Mouse (Mus musculus): ENCODE data around the gene Tdrd3.
A peak's percentile ranks its signal among the peaks of the same experiment; 100 is the strongest.

The Tdrd3 gene

DNA sequence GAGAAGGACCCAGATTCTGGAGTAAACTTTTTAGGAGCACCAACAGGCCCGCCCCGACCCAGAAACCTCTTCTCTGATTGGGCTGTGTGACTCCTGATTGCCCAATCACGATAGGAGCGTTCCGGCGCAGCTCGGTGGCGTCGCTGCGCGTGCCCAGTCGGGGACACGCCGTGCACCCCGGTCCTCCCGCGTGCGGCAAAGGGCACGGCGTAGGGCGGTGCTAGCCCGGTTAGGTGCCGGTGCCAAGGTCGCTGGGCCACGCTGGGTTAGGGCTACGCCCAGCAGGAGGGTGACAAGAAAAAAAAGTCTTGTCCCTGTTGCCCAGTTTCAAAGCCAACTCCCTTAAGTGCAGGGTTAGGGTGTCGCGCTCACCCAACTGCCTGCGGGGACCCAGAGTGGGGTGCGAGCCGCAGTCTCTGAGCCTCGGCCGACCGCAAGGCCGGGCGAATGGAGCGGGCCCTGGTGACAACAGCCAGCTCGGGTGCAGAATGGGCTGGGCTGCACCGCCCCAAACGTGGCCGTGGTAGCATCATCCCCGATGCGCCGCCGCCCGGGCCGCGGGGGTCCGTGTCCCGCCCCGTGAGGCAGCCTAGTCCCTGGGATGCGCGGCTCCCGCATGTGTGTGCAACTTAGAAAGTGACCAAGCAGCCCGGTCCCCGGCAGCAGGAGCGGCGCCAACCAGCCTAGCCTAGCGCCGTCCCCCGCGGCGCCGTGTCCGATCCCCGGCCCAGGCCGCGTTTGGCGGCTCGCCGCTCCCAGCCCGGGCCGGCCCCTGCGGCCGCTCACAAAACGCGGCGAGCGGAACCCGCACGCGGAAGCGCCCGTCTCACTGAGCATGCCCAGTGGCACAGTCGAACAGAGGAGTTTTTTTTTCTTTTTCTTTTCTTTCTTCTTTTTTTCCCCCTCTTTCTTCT is at the start of gene Tdrd3:
Gene Tdrd3 (plus strand): TSS at position 832 of the 914 bp plus-strand sequence.
- peak; percentile 87 to 89 for DNase-seq

DNA sequence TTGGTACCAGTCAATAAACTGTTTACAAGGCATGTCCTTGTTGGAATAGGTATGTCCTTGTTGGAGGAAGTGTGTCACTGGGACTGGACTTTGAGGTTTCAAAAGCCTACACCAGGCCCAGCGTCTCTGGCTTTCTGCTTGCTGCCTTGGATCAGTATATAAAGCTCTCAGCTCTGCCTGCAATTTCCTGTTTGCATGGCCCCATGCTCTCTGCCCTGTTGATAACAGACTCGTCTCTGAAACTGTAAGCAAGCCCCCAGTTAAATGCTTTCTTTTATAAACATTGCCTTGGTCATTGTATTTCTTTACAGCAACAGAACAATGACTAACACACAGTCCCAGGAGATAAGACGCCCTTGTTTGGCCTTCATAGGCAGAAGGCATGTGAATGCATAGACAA is 49.3 kb upstream of the Tdrd3 start:
- no peak for DNase-seq

DNA sequence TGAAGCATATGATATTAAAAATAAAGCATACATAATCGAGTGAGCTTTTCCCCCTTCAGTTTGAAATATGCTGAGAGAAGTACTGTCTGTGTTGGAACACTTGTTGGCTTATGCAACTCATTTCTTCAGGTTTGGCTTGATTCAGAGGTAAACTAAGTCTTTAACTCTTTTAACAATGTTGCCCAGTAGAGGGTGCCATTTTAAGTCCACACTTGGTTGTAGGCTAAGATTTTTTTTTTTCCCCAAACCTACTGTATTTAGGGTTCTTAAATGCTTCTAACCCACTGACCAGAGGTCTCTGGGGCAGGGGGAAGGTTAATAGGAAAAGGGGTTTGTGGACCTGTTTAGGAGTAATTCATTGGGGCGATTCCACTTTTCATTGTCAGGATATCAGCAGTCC is 33.4 kb upstream of the Tdrd3 start:
- DNase-seq = no peak

DNA sequence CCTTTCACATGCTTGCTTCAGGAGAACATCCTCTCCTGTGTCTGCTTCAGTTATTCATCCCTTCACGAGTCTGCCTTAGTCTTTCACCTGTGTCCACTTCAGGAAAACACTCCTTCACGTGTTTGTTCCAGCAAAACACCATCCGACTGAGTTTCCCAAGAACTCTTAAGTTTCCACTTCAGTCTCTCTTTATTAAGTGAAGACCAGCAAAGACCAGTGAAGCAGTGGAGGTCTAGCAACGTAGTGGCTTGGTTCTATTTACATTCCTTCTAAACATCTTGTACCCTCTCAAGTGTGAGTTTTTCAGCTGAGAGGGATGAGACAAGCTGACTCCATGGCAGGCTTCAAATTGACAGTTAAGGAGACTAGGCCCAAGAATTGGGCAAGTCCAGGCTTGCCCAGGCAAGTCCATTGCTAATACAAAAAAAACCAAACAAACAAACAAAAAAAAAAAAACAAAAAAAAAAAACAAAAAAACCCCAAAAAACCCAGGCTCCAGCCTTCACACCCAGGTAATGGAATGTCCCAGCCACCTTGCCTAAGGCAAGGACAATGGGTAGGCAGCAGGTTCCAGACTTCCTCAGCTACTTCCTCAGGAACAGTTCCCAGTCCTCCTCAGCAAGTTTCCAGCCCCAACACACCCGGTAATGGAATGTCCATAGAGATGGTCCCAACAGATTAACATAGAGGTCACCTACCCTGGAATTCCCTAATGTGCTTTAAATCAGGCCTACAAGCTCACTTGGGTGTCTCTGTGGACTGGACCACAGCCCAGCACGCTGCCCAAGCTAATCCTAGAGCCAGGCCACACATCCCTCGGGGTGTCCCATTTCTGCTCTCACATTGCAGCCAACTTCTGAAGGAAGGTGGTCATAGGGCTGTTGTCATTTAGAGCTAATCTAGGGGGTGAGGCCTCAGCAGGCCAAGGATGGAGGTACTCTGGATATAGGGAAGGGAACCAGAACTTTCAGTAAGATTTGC is 31.9 kb upstream of the Tdrd3 start:
- DNase-seq = no peak

DNA sequence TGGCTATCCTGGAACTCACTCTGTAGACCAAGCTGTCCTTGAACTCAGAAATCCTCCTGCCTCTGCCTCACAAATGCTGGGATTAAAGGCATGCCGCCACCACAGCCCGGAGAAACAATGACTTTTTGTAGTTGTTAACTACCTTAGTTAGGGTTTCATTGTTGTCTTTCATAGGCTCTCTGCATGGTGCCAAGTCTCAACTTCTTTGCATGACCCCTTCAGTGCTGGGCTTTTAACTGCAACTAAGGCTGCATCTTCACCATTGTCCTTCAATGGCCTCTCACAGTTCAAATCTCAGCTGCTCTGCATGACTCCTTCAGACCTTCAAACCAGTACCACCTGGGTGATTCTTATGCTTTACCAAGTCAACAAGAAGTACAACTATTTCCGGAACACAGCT is 23.3 kb upstream of the Tdrd3 start:
- no peak for DNase-seq

DNA sequence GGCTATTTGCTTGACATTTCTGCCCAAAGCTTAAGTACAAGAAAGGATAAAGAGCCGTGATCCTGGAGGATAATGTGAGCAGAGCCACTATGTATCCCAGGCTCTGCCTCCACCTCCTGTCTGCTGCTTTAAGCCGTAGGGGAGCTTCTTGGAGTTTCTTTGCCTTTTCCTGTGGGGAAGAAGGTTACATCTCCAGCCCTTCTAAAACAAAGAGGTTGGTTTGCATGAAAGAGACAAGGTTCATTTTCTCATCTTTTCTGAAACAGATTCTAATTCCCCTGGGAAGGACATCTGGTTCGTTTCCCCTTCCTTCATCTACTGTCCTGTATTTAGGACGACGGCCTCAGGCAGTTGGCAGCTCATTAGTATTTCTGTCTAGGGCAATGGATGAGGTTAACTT is 19.8 kb upstream of the Tdrd3 start:
- no peak for DNase-seq

DNA sequence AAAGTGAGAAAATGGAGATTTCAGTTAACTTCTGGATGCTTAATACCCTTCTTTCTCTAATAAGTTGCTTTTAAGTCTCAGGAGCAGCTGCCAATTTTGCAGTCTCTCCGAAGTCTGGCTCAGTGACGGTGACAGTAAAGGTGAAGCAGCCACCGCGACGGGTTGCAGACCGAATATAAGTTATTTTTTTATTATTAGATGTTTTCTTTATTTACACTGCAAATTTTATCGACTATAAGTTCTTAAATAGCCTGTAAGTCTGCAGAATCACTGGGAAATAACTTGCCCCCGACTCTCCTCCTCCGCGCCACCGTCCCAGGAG is 992 bp upstream of the Tdrd3 start:
- DNase-seq = no peak

DNA sequence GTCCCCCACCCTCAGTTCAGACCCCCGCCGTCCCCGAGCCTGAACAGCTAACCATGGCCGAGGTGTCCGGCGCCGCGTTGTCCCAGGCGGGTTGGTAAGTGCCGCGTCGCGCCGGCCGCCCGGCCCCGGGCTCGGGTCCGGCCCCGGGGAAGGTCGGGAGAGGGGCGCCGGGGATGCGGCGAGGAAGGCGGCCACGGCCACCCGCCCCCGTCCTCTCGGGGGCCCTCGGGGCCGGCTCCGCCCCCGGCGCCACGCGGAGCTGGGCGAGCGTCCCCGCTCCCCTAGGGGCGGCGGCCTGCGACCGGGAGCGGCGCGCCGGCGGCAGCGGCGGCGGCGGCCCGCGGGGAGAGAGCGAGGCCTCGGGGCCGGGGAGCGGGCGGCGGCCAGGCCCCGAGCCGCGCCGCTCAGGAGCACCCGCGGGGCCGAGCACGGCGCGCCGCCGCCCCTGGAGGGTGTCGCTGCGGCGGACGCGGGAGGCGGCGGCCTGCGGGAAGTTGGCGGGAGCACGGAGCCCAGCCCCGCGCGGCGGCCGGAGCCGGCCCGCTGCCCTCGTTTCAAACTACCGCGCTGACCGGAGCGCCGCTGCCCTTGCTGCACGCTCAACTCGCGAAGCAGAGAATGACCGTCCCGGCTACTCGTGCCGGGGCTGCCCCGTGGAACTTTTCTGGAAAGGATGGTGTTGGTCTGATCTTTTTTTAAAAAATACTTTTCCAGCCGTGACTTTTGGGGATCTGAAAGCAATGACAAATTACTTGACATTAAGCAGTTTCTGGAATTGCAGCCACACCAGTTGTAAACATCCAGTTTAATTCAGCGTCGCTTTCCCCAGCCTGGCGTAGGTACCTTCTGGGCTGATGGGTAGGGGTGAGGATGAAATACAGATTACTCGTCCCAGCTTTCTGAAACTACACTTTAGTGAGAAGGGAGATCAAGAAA is 584 bp downstream of the Tdrd3 start:
- DNase-seq = peak; percentile 42 to 68

DNA sequence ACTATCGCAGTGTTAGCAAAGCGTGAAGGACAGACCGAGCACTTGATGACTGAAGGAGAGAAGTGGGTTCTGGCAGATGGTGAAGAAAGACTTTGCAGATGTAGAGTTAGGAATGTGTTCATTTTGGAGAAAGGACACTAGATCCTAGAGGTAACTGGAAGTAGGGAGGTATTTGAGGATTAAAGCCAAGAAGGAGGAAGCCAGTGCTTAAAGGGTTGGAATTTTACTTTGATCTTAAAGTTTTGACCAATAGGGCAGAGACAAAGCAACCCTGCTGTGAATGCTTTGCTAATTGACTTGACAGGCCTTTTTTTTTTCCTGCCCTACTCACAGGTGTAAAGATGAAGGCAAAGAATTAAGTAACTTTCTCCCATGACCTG is 1.2 kb downstream of the Tdrd3 start:
- no peak for DNase-seq

DNA sequence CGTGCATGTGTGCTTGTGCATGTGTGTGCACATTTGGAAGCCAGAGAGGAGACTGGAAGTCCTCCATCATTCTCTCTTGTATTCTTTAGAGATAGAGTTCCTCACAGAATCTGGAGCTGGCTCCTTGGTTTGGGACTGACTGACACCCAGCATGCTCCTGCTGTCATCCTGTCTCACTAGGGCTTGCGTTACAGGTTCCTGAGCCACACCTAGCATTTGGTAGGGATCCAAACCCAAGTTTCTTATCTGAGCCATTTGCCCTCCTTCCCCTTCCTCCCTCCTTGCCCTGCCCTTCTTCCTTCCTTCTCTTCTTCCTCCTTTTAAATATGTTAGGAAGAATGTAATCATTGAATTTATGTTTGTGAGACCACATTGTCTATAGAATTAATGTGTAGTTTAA is 3.3 kb downstream of the Tdrd3 start:
- DNase-seq = no peak

DNA sequence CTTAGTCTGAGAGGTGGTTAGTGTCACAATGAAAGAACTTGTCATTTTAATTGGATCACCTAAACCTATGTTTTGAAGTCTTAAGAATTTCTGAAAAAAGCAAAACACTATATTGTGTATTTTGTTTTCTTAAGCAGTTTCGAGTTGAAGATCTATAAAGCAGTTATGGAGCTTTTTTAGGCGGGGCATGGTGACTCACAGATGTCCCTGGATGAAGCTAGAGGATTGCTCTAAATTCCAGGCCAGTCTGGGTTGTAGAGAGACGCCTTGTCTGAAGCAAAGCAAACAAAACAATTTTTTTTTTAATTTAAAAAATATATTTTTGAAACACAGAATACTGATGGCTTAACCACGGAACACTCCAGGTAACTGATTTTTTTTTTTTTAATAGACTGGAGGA is 4.1 kb downstream of the Tdrd3 start:
- no peak for DNase-seq

DNA sequence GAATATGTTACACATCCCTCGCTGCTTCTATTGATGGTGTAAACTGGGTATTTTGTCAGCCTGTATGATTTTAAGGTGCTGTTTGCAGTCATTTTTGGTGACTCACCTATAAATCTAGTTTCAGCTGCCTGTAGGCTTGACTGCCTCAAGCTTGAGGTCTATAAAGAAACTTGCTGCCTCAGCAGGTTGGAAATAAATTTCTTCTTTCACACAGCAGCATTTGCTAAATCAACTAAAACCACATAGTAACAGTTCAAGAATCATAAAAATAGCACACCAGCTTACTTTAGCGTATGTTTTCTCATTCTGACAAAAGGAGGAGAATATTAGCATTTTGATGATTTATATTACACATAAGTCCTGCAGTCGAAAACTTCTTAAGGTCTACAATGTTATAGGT is 6.0 kb downstream of the Tdrd3 start:
- no peak for DNase-seq

DNA sequence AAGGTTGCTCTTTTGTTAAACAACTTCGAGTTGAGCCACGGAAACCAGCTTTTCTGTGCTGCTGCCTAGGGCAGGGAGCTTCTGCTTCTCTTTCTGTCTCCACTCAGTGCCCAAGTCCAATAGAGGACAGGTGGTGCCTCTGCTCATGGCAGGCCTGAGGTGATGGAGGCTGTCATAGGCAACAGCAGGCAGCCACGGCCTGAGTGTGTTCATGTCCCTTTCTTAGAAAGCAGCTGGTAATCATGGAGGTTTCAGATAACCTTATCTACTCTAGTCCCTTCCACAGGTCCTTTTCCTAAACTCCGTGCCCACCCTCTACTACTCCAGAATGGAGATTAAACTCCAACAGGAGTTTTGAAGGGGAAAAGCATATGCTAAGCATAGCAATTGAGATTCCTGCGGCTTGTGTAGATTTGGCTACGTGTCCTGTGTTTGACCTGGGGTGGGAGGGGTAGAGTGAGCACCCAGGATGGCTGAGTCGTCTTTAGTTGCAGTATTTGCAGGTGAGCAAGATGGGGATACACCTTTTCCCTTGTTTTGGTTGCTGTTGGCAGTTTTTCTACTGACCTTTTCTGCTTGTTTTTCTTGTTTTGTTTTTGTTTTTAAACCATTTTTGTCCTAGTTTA is 10.0 kb downstream of the Tdrd3 start:
- DNase-seq = no peak

DNA sequence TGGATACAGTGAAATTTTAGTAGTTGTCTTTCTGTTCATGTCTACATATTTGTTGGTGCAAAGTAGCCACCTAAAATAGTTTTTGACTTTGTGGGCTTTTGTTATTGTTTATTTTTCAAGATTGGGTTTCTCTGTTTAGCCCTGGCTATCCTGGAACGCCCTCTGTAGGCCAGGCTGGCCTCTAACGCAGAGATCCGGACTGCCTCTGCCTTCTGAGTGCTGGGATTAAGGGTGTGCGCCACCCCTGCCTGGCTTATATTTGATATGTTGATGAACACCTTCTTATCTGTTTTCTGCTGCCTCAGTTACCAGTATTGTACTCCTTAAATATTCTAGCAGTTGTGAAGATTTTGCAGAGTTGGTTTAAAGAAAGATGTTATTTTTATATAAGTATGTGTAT is 10.6 kb downstream of the Tdrd3 start:
- DNase-seq = no peak

DNA sequence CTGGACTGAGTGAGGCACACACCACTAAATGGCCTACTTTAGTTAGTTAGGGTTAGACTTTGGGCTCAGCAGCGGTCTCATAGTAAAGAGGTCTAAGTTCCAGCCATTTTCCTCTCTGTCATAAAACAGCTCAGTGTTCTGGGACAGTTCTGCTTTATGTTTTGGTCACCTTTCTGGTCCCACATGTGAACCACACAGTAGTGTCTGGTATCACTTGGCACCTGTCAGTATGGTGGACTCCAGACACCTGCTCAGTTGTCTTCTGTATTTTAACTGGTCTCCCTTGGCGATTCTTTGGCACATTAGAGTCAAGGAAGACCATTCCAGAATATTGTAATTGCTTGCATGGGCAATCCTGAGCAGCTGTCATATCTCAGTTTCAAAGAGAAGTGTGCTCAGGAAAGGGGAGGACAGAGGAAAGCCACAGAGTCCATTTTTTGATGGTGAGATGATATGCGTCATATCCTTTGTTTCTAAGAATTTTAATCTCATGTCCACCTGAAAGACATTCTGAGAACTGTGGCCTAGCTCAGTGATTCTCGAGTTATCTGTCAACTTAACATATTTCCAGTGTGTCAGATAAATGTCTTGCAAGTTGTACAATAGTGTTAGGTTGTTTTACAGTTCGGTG is 11.3 kb downstream of the Tdrd3 start:
- no peak for DNase-seq

DNA sequence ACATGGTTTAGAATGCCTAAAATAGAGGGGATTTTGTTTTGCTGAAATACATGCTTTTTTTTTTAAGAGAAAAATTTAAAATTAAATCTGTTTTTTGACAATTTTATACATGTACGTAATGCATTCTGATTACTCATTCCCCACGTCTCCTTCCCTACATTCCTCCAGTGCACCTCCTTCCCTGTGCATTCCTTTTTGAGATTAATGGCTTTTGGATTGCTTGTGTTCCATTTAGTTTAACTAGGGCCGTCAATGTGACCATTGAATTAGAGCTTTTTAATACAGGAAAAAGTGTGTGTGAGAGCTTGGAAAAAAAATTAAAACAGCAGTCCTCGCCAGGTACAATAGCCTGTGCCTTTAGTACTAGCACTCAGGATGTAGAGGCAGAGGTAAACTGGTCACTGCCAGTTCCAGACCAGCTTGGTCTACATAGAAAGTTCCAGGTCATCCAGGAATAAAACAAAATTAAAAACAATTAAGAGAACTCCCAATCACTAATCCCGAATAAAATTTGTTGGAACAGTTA is 17.0 kb downstream of the Tdrd3 start:
- DNase-seq = no peak

DNA sequence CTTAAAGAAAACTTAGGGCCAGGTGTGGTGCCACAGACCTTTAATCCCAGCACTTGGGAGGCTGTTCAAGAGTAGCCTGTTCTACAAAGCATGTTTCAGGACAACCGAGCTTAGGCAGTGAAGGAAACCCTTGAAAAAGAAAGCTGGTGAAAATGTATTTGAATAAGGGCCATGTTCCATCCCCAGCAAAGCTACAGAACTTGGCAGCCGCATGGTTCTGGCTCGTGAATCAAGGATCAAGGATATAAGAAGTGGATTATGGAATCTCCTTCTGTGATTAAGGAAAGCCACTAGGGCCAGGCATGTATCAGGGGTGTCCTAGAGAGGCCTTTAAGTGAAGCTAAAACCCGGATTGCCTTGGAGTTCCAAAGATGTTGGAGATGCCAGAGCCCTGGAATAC is 18.9 kb downstream of the Tdrd3 start:
- DNase-seq = no peak

DNA sequence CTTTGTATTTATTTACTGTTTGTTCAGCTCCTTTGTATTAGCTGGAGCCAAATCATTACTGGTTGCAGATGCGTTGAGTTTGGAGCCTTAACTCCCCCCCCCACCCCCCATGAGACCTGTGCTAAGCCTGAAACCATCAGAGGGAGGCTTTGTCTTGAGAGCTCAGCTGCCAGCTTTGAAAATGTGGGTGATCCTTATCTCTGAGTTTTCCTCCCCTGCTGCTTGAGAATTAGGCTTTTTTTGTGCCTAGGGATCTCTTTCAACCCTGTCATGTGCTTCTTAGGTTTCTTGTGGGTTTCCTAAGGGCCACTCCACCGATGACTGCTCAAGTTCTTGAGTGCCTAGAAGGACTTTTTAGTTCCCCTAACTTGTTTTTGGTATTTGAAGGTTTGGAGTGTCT is 23.3 kb downstream of the Tdrd3 start:
- DNase-seq = no peak

DNA sequence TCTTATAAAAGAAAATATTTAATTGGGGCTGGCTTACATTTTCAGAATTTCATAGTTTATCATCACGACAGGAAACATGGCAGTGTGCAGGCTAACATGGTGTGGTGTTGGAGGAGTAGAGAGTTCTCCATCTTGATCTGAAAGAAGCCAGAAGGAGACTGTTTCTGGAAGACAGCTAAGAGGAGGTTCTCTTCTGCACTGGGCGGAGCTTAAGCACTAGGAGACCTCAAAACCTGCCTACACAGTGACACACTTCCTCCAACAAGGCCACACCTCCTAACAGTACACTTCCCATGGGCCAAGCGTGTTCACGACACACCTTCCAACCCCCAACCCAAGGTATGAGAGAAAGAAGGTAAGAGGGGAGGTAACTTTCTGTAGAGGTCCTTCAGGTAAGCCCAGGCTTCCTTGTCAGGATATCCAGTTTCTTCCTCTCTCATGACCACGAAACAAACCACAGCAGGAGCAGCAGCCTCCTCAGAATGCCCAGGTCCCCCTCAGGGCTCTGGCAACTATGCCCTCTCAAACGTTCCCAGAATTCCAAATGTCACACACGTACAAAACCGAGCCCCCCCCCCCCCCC is 30.0 kb downstream of the Tdrd3 start:
- DNase-seq = no peak

DNA sequence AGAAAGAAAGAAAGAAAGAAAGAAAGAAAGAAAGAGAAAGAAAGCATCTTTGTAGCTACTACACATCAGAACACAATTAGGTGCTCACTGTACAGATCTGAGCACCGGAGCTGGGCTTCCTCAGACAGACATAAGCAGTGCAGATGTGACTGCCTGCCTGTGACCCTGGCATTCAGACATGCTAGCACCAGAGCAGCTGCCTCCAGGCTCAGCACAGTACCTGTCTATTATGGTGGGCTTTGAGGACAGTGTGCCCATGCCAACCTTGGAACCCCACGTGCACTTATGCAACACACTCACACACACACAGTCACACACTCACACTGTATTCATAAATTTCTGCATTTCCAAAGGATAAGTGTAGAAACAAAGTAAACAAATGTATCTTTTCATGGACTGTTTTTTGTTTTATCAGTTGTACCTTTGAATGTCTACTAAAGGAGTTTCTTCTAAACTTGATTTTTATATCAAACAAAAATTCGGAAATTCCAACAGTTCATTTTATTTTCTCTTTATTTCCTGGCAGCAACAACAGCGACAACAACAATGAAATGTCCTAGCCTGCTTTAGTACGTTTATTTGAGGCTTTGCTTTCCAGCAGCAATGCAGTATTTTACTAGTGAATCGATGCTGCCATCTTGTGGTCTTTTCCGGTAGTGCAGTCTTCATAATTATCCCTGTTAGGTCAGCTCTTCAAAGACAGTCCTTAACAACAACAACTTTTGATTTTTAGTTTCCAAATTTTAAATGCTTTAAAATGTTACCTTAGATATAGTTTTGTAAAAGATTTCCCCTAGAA is 35.4 kb downstream of the Tdrd3 start:
- peak; percentile 71 to 73 for DNase-seq

Data from B cell, adult 2 months (primary cell).